Mouse (Mus musculus) midbrain, postnatal 0 days (tissue): ENCODE measurements around the gene Eif1b. TPM values are rescaled to one million over a fixed set of nuclear protein-coding genes. Genes with fewer than 3 reads are reported as not detected.

Source experiments
- ATAC-seq: fragments of 200-750 bp; cut with Nextera tagmentation; 2 replicates; pipeline ENCODE4 v1.8.0; 2017; ENCODE audit warnings: moderate number of reproducible peaks, mild to moderate bottlenecking, moderate TSS enrichment, moderate library complexity; ENCODE audit not compliant: low FRiP score
- DNase-seq: peaks from one replicate; pipeline ENCODE4 v3.0.0-alpha.2; 2015; ENCODE audit warnings: low spot score
- H3K27ac ChIP-seq: fragments of 300-500 bp; sonication (generic); 2 replicates; pipeline ENCODE4 v1.5.1; 2014; ENCODE audit warnings: low read depth, mild to moderate bottlenecking, low read length, mixed read lengths
- H3K27me3 ChIP-seq: fragments of 300-500 bp; sonication (generic); 2 replicates; pipeline ENCODE4 v1.6.1; 2014; ENCODE audit warnings: low read length, control low read depth, mixed read lengths; ENCODE audit not compliant: insufficient read depth
- H3K36me3 ChIP-seq: fragments of 300-500 bp; sonication (generic); 2 replicates; pipeline ENCODE4 v1.6.1; 2014; ENCODE audit warnings: low read length, control low read depth, mixed read lengths; ENCODE audit not compliant: insufficient read depth
- H3K4me1 ChIP-seq: fragments of 300-500 bp; sonication (generic); 2 replicates; pipeline ENCODE4 v1.6.1; 2014; ENCODE audit warnings: mild to moderate bottlenecking, control low read depth, antibody characterized with exemption, low read length, mixed read lengths; ENCODE audit not compliant: insufficient read depth
- H3K4me2 ChIP-seq: fragments of 300-500 bp; sonication (generic); 2 replicates; pipeline ENCODE4 v1.6.1; 2014; ENCODE audit warnings: low read depth, mild to moderate bottlenecking, low read length, mixed read lengths; ENCODE audit not compliant: poor library complexity, severe bottlenecking
- H3K4me3 ChIP-seq: fragments of 300-500 bp; sonication (generic); 2 replicates; pipeline ENCODE4 v1.5.1; 2014; ENCODE audit warnings: low read depth, mild to moderate bottlenecking, low read length, moderate library complexity
- H3K9ac ChIP-seq: fragments of 300-500 bp; sonication (generic); replicated peaks from 2 replicates; pipeline ENCODE4 v1.6.1; 2014; ENCODE audit warnings: mild to moderate bottlenecking, low read length, moderate library complexity, mixed read lengths; ENCODE audit not compliant: poor library complexity, severe bottlenecking
- H3K9me3 ChIP-seq: fragments of 300-500 bp; sonication (generic); 2 replicates; pipeline ENCODE4 v1.6.1; 2016; ENCODE audit warnings: low read length, control low read depth
- CTCF ChIP-seq: IDR thresholded peaks from 2 replicates; pipeline ENCODE4 v1.5.1; 2016; ENCODE audit warnings: antibody characterized with exemption, mild to moderate bottlenecking
- WGBS: fragments of 180-500 bp; shearing (Covaris S2); extraction: QIAGEN DNeasy Blood & Tissue Kit; methylation state at CpG from one replicate; pipeline ENCODE4 v1.1.7; 2014; 5-methylcytosine and 5-hydroxymethylcytosine counted together
- polyA plus RNA-seq: library from polyadenylated mRNA; unstranded; fragments of >200 nt; fragmentation: Nextera tagmentation; extraction: Ambion mirVana; gene quantifications from 2 replicates; pipeline ENCODE4 v1.2.1, GENCODE M21; 2015
- total RNA-seq: library from RNA; depleted of rRNA; stranded (reverse); fragments of >200 nt; gene quantifications from 2 replicates; pipeline ENCODE4 v1.2.3, GENCODE M21; 2014

Eif1b gene
- total and polyA plus RNA-seq, 2 experiments from 2014 or later, result 96.6 to 380 TPM

GRCm38 (mm10) chr9:120482382-120482781 is 9.7 kb upstream of the Eif1b start:
- no peak for ATAC-seq
- Histone ChIP-seq H3K27ac (no peak overlapping the region), H3K9ac (no peak overlapping the region), H3K4me3 (no peak overlapping the region), H3K36me3 (no peaks in the 10 kb centered on the region), H3K4me1 (no peaks in the 10 kb centered on the region), H3K4me2 (no peak overlapping the region), H3K9me3 (no peaks in the 10 kb centered on the region), H3K27me3 (no peaks in the 10 kb centered on the region)
- WGBS, result 98% methylated on average over 4 of the region's 4 CpGs
- no peak for TF ChIP-seq CTCF
- DNase-seq, result no peak

- ATAC-seq, result no peak
Measured at GRCm38 (mm10) chr9:120483101-120483500, 8.9 kb upstream of the Eif1b start.

DNA sequence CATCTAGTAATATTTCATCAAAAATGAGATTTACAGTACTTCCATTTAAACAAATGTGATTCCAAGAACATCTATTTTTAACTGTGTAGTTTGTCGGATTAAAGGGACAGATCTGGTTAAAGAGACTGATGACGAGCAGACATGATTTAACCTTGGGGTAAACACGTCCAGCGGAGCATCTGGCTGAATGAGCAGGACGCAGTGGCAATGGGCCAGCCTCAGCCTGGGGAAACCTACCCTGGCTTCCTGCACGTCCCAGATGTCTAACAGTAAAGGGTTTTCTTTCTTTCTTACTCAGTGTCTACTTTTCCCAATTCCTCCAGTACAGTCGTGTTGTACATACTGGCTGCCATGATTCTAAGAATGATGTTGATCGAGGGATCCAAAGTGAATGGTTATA is 5.0 kb upstream of the Eif1b start:
- Histone ChIP-seq H3K36me3 (no peaks in the 10 kb centered on the region), H3K27me3 (no peaks in the 10 kb centered on the region)
- TF ChIP-seq CTCF, result no peak

More at GRCm38 (mm10) chr9:120483101-120483500, 8.9 kb upstream of the Eif1b start:
- no peak for TF ChIP-seq CTCF
- WGBS, result 83% methylated on average over 8 of the region's 8 CpGs
- no peak overlapping the region for H3K27ac ChIP-seq
- no peaks in the 10 kb centered on the region for H3K36me3 ChIP-seq
- no peak overlapping the region for H3K9ac ChIP-seq
- H3K4me2 ChIP-seq, result no peak overlapping the region
- H3K27me3 ChIP-seq, result no peaks in the 10 kb centered on the region
- no peak for DNase-seq
- no peaks in the 10 kb centered on the region for H3K9me3 ChIP-seq
- H3K4me1 ChIP-seq, result no peaks in the 10 kb centered on the region
- H3K4me3 ChIP-seq, result no peak overlapping the region

GRCm38 (mm10) chr9:120491509-120491908 is 523 bp upstream of the Eif1b start:
- Histone ChIP-seq H3K4me3 (peak overlapping the region; percentile 91), H3K4me2 (peak overlapping the region; percentile 83), H3K27me3 (no peaks in the 10 kb centered on the region), H3K4me1 (0 out of 2 replicates have a peak, but pooled peaks cover 5% of the 10 kb centered on the region), H3K36me3 (peaks cover 16% of the 10 kb centered on the region), H3K27ac (no peak overlapping the region), H3K9me3 (no peaks in the 10 kb centered on the region), H3K9ac (no peak overlapping the region; the same call in 1 of the 2 replicates)
- peak; percentile 45 for TF ChIP-seq CTCF
- no peak for ATAC-seq
- no peak for DNase-seq
- WGBS, result 88% methylated on average over 3 of the region's 3 CpGs

More for the DNA sequence above, 5.0 kb upstream of the Eif1b start:
- Histone ChIP-seq H3K4me1 (no peaks in the 10 kb centered on the region), H3K9ac (no peak overlapping the region), H3K9me3 (no peaks in the 10 kb centered on the region), H3K4me3 (no peak overlapping the region), H3K27ac (no peak overlapping the region), H3K4me2 (no peak overlapping the region)
- DNase-seq (no peak), ATAC-seq (no peak)
- WGBS, result 86% methylated on average over 8 of the region's 8 CpGs

GRCm38 (mm10) chr9:120492400-120493351 is 644 bp downstream of the Eif1b start:
- peak overlapping the region; percentile 83 for H3K4me2 ChIP-seq
- no peaks in the 10 kb centered on the region for H3K9me3 ChIP-seq
- no peak for TF ChIP-seq CTCF
- H3K27ac ChIP-seq, result peak overlapping the region; percentile 91
- no peaks in the 10 kb centered on the region for H3K27me3 ChIP-seq
- H3K4me3 ChIP-seq, result peak overlapping the region; percentile 91
- peak overlapping the region; percentile 98 for H3K9ac ChIP-seq
- 0 out of 2 replicates have a peak, but pooled peaks cover 5% of the 10 kb centered on the region for H3K4me1 ChIP-seq
- peaks cover 18% of the 10 kb centered on the region for H3K36me3 ChIP-seq
- WGBS, result under 1% methylated on average over 71 of the region's 97 CpGs
- DNase-seq (peak; percentile 87), ATAC-seq (peak; percentile 81)

DNA sequence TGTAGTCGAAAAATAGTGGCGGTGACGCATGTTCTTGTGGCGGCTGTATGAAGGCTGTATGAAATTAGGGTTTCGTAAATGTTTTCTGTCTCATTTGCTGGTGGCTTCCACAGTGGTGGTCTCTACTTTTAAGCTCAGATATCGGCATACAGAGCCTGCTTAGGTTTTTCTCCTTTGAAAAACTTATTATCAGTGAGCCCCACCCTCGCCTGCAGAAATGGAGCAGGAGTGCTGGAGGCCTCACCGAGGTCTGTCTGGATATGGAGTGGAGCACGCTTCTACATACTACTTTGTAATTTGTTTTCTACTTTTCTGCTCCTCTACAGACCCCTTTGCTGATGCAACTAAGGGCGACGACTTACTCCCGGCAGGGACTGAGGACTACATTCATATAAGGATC is 1.7 kb downstream of the Eif1b start:
- no peak for TF ChIP-seq CTCF
- Histone ChIP-seq H3K27me3 (no peaks in the 10 kb centered on the region), H3K4me3 (peak overlapping the region; percentile 91), H3K4me1 (0 out of 2 replicates have a peak, but pooled peaks cover 5% of the 10 kb centered on the region), H3K9ac (peak overlapping the region; percentile 98), H3K27ac (no peak overlapping the region; the same call in 1 of the 2 replicates), H3K4me2 (peak overlapping the region; percentile 83), H3K9me3 (no peaks in the 10 kb centered on the region), H3K36me3 (peaks cover 18% of the 10 kb centered on the region)
- DNase-seq, result no peak
- WGBS, result 70% methylated on average over 12 of the region's 12 CpGs
- no peak for ATAC-seq
